Mouse (Mus musculus): ENCODE data around the gene Nt5c2. TPM values are rescaled to one million over a fixed set of nuclear protein-coding genes. Genes with fewer than 3 reads are reported as not detected.

Nt5c2 gene
- polyA plus RNA-seq, 1 experiment from 2014 or later: 45.3 TPM

GRCm38 (mm10) chr19:46862556-46862955, 152.4 kb downstream of the Nt5c2 start:
- ATAC-seq: no peak
- Histone ChIP-seq H3K27me3 (replicated peaks; ENCODE audit: insufficient read depth, low read length) (no peaks in the 10 kb centered on the region), H3K9me3 (ENCODE audit: low read length) (no peaks in the 10 kb centered on the region), H3K27ac (ENCODE audit: low read length) (no peak overlapping the region), H3K4me2 (replicated peaks; ENCODE audit: low read depth, low read length) (no peak overlapping the region), H3K4me3 (ENCODE audit: low read depth, low read length) (no peak overlapping the region), H3K36me3 (ENCODE audit: insufficient read depth, low read length) (no peaks in the 10 kb centered on the region), H3K9ac (replicated peaks; ENCODE audit: low read depth) (no peak overlapping the region), H3K4me1 (ENCODE audit: insufficient read depth, low read depth, low read length) (no peaks in the 10 kb centered on the region)
- DNase-seq (ENCODE audit: low spot score): no peak
- 20% methylated on average over 3 of the region's 3 CpGs for WGBS
- TF ChIP-seq EP300 (IDR thresholded peaks at IDR 0.05): no peak
- no peak for TF ChIP-seq CTCF (IDR thresholded peaks at IDR 0.05)

DNA sequence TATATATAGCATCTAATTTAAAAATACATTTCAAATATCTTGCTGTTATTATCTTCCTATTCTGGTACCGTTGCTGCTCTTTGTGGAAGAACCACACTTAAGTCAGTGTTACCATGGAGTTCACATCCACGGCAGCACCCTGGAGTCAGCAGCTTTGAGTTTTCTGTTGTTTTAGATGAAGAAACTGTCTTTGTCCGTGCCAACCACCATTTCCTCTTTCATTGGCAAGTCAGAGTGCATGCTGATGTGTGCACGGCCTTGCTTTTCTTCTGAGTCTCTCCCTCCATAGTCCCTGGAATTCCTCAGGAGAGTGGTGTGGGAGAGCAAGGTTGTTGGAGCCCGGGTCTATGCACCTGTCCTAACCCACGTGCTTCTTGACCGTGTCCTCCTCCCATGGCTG, 156.8 kb downstream of the Nt5c2 start:
- Histone ChIP-seq H3K27me3 (replicated peaks; ENCODE audit: insufficient read depth, low read length) (no peaks in the 10 kb centered on the region), H3K27ac (ENCODE audit: low read length) (no peak overlapping the region), H3K4me2 (replicated peaks; ENCODE audit: low read depth, low read length) (no peak overlapping the region), H3K9ac (replicated peaks; ENCODE audit: low read depth) (no peak overlapping the region), H3K4me3 (ENCODE audit: low read depth, low read length) (no peak overlapping the region), H3K36me3 (ENCODE audit: insufficient read depth, low read length) (no peaks in the 10 kb centered on the region), H3K4me1 (ENCODE audit: insufficient read depth, low read depth, low read length) (no peaks in the 10 kb centered on the region), H3K9me3 (ENCODE audit: low read length) (no peaks in the 10 kb centered on the region)
- TF ChIP-seq CTCF (IDR thresholded peaks at IDR 0.05) (no peak), EP300 (IDR thresholded peaks at IDR 0.05) (no peak)
- 73% methylated on average over 7 of the region's 7 CpGs for WGBS
- ATAC-seq (no peak), DNase-seq (ENCODE audit: low spot score) (no peak)

DNA sequence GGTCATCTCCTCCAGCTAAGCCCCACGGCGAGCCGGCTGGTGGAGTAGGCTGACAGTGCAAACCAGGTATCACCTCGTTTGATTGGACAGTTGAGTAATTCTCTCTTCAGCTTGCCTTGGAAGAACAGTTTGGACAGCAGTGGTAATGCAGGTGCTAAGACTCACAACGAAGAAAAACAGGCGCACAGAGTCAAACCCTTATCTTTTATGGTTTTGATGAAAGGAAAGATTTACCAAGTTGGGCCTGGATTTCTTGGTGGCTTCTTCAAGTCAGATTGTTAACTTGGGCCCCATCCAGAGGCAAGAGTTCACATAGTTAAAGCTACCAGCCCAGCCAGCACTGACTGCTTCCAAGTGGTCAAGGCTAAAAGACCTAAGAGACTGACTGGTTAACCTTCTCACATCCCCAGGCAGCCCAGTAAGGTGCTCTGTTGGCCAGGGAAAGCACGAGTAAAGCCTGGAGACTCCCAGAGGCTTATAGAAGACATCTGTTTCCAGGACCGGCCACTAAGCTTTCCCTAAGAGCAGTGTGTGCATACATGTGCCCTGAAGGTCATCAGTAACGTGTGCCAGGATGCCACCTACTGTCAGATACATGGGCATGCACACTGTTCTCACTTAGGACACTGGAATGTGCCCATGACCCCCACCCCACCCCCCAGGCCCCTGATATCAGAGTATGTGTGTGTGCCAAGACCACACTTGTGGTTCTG, 157.5 kb downstream of the Nt5c2 start:
- no peak overlapping the region for H3K9ac ChIP-seq (replicated peaks; ENCODE audit: low read depth)
- no peak for DNase-seq (ENCODE audit: low spot score)
- no peak overlapping the region for H3K4me3 ChIP-seq (ENCODE audit: low read depth, low read length)
- ATAC-seq: peak; percentile 43
- no peak overlapping the region for H3K4me2 ChIP-seq (replicated peaks; ENCODE audit: low read depth, low read length)
- TF ChIP-seq EP300 (IDR thresholded peaks at IDR 0.05) (no peak), CTCF (IDR thresholded peaks at IDR 0.05) (peak; percentile 59)
- H3K36me3 ChIP-seq (ENCODE audit: insufficient read depth, low read length): no peaks in the 10 kb centered on the region
- no peak overlapping the region for H3K27ac ChIP-seq (ENCODE audit: low read length)
- no peaks in the 10 kb centered on the region for H3K27me3 ChIP-seq (replicated peaks; ENCODE audit: insufficient read depth, low read length)
- H3K9me3 ChIP-seq (ENCODE audit: low read length): no peaks in the 10 kb centered on the region
- no peaks in the 10 kb centered on the region for H3K4me1 ChIP-seq (ENCODE audit: insufficient read depth, low read depth, low read length)
- WGBS: 46% methylated on average over 9 of the region's 9 CpGs

DNA sequence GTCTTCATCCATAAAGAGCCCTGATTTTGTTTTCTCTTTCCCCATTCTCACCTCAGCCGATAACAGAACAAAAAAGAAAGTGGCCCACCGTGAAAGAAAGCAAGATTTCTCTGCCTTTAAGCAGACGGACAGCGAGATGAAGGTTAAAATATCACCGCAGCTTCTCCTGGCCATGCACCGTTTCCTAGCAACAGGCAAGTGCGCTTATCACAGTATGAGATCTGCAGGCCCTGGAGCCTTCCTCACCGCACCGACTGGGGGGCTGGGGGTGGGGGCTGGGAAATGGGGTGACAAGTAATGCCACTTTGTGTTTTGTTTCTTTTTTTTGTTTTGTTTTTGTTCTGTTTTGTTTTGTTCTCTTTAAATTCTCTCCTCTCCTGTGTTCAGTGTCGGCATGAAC, 158.2 kb downstream of the Nt5c2 start:
- ATAC-seq (no peak), DNase-seq (ENCODE audit: low spot score) (no peak)
- Histone ChIP-seq H3K27me3 (replicated peaks; ENCODE audit: insufficient read depth, low read length) (no peaks in the 10 kb centered on the region), H3K4me3 (ENCODE audit: low read depth, low read length) (no peak overlapping the region), H3K36me3 (ENCODE audit: insufficient read depth, low read length) (no peaks in the 10 kb centered on the region), H3K4me2 (replicated peaks; ENCODE audit: low read depth, low read length) (no peak overlapping the region), H3K9ac (replicated peaks; ENCODE audit: low read depth) (no peak overlapping the region), H3K27ac (ENCODE audit: low read length) (no peak overlapping the region), H3K4me1 (ENCODE audit: insufficient read depth, low read depth, low read length) (no peaks in the 10 kb centered on the region), H3K9me3 (ENCODE audit: low read length) (no peaks in the 10 kb centered on the region)
- TF ChIP-seq EP300 (IDR thresholded peaks at IDR 0.05): no peak
- TF ChIP-seq CTCF (IDR thresholded peaks at IDR 0.05): no peak
- 32% methylated on average over 10 of the region's 10 CpGs for WGBS

DNA sequence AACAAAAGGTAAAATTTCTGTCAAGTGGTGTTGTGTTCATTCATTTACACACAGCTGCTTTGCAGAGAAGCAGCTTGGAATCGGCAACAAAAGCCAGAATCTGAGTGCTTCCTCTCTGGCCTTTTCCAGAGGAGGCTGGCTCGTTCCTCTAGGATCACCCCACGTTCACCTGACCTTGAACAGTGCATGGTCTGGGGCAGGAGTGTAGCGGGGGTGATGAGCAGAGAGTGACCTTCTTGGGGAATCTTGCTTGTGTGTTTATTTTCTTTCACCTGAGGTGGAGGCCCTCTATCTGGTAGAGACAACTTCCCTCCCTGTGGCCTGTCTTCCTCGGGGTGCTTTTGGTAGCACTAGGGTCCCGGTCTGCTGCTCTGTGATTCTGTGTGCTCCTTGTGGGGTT, 158.7 kb downstream of the Nt5c2 start:
- no peak for TF ChIP-seq EP300 (IDR thresholded peaks at IDR 0.05)
- no peak for TF ChIP-seq CTCF (IDR thresholded peaks at IDR 0.05)
- H3K36me3 ChIP-seq (ENCODE audit: insufficient read depth, low read length): no peaks in the 10 kb centered on the region
- no peak overlapping the region for H3K4me2 ChIP-seq (replicated peaks; ENCODE audit: low read depth, low read length)
- no peaks in the 10 kb centered on the region for H3K9me3 ChIP-seq (ENCODE audit: low read length)
- ATAC-seq (no peak), DNase-seq (ENCODE audit: low spot score) (no peak)
- no peaks in the 10 kb centered on the region for H3K4me1 ChIP-seq (ENCODE audit: insufficient read depth, low read depth, low read length)
- H3K27me3 ChIP-seq (replicated peaks; ENCODE audit: insufficient read depth, low read length): no peaks in the 10 kb centered on the region
- no peak overlapping the region for H3K27ac ChIP-seq (ENCODE audit: low read length)
- no peak overlapping the region for H3K9ac ChIP-seq (replicated peaks; ENCODE audit: low read depth)
- 31% methylated on average over 6 of the region's 6 CpGs for WGBS
- no peak overlapping the region for H3K4me3 ChIP-seq (ENCODE audit: low read depth, low read length)

GRCm38 (mm10) chr19:46849443-46849997, 165.4 kb downstream of the Nt5c2 start:
- no peaks in the 10 kb centered on the region for H3K9me3 ChIP-seq (ENCODE audit: low read length)
- H3K4me2 ChIP-seq (replicated peaks; ENCODE audit: low read depth, low read length): no peak overlapping the region
- no peak for DNase-seq (ENCODE audit: low spot score)
- peaks cover 3% of the 10 kb centered on the region for H3K4me1 ChIP-seq (ENCODE audit: insufficient read depth, low read depth, low read length)
- no peak overlapping the region for H3K27ac ChIP-seq (ENCODE audit: low read length)
- no peaks in the 10 kb centered on the region for H3K27me3 ChIP-seq (replicated peaks; ENCODE audit: insufficient read depth, low read length)
- H3K4me3 ChIP-seq (ENCODE audit: low read depth, low read length): no peak overlapping the region
- ATAC-seq: no peak
- H3K9ac ChIP-seq (replicated peaks; ENCODE audit: low read depth): no peak overlapping the region
- H3K36me3 ChIP-seq (ENCODE audit: insufficient read depth, low read length): no peaks in the 10 kb centered on the region
- no peak for TF ChIP-seq EP300 (IDR thresholded peaks at IDR 0.05)
- TF ChIP-seq CTCF (IDR thresholded peaks at IDR 0.05): no peak
- WGBS: 60% methylated on average over 9 of the region's 9 CpGs

All from lung, postnatal 0 days (tissue).